Mouse (Mus musculus): ENCODE measurements around the gene Nudt11. TPM values are rescaled to one million over a fixed set of nuclear protein-coding genes. Genes with fewer than 3 reads are reported as not detected.
"Not testable (repeated sequence)": the region's sequence is repeated elsewhere in the genome, so short reads cannot be mapped to it uniquely, and the experiment has no call there.

Gene Nudt11
- total RNA-seq (2021): 10 to 100 TPM; 24.9 to 28.1 TPM
- long read RNA-seq, experiment 1, transcript Nudt11-201 (2 exons, 3,036 nt): major isoform, 35 of 39 reads
- long read RNA-seq, experiment 1, partial matches to known transcripts: 0 of 39 reads
- long read RNA-seq, experiment 1, other reads (novel, unspliced or antisense): 4 of 39 reads
- long read RNA-seq, experiment 2, transcript Nudt11-201 (2 exons, 3,036 nt): major isoform, 39 of 41 reads
- long read RNA-seq, experiment 2, partial matches to known transcripts: 0 of 41 reads
- long read RNA-seq, experiment 2, other reads (novel, unspliced or antisense): 2 of 41 reads

- peak in 1 of 2 experiments; percentile 6 for DNase-seq (ENCODE audit: low spot score in 2 of 2)
Measured at GRCm38 (mm10) chrX:6047066-6047935, at the start of gene Nudt11. Gene Nudt11, plus strand, starts transcription at chrX:6047453.

DNA sequence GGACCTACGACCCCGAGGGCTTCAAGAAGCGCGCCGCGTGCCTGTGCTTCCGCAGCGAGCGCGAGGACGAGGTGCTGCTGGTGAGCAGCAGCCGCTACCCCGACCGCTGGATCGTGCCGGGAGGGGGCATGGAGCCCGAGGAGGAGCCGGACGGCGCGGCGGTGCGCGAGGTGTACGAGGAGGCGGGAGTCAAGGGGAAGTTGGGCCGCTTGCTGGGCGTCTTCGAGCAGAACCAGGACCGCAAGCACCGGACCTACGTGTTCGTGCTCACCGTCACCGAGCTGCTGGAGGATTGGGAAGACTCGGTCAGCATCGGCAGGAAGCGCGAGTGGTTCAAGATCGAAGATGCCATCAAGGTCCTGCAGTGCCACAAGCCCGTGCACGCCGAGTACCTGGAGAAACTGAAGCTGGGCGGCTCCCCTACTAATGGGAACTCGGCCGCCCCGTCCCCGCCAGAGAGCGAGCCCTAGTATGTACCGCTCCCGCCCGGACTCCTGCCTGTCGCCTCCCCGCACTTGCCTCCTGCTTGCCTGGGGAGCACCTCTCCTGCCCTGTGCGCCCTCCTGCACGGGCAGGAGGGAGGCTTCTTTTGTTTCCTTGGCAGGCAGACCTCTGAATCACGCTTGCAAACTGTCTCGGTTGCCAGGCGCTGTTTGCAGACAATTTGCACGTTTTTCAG lies 822 bp downstream of the Nudt11 start:
- not testable (repeated sequence) for DNase-seq (ENCODE audit: low spot score in 2 of 2)

GRCm38 (mm10) chrX:6061563-6061962 lies 14.3 kb downstream of the Nudt11 start:
- no peak for DNase-seq (ENCODE audit: low spot score in 2 of 2)

GRCm38 (mm10) chrX:6082954-6083680 lies 35.9 kb downstream of the Nudt11 start, which contains the start of gene AU022751:
Gene AU022751, minus strand, starts transcription at chrX:6083419.
- DNase-seq (ENCODE audit: low spot score in 2 of 2): no peak

- DNase-seq (ENCODE audit: low spot score in 2 of 2): peak; percentile 3 to 16
Measured at GRCm38 (mm10) chrX:6091547-6091946, 44.3 kb downstream of the Nudt11 start.

GRCm38 (mm10) chrX:6091996-6092757 lies 44.9 kb downstream of the Nudt11 start:
- peak; percentile 31 to 47 for DNase-seq (ENCODE audit: low spot score in 2 of 2)

Small RNA genes lying within 50 kb of the gene (microRNA-seq; reads per million reads assigned to microRNA genes)
- 0 reads per million in 2 experiments for gene Gm27360

Other genes with a start within 250 kb of the Nudt11 start
- gene AU022751, start 36.0 kb downstream of the Nudt11 start, total RNA-seq (2021): under 1 TPM; 0.49 to 0.67 TPM
- gene Nudt10, start 125.6 kb downstream of the Nudt11 start, total RNA-seq (2021): 10 to 100 TPM; 24.7 to 28.5 TPM